Mouse (Mus musculus) adrenal gland, adult (tissue): ENCODE measurements around the gene Cln3.

Experiments
- DNase-seq, 2 experiments: peaks; one replicate each; pipeline ENCODE4 v3.0.0; 2022 to 2023; ENCODE audit warnings: low spot score in 1 of 2; ENCODE audit not compliant: inconsistent age in 2 of 2

Gene Cln3

DNA sequence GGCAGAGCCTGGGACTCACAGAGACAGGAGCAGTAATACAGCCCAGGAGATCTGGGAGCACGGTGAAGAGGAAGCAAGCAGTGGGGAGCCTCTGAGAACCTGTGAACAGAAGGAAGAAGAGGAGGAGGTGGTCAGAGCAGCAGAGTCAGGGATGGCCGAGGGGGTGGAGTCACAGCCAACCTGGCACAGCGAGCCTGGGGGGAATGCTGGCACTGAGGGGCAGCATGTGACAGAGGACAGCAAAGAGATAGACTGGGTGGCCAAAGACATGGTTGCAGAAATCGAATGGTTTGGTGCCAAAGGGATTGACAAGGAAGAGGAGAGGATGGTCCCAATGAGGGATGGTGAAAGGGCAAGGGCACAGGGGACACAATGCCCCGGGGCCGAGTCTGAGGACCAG lies at the start of gene Cln3:
Gene Cln3, minus strand, starts transcription at position 101 of the 400 bp plus-strand sequence.
- no peak for DNase-seq

DNA sequence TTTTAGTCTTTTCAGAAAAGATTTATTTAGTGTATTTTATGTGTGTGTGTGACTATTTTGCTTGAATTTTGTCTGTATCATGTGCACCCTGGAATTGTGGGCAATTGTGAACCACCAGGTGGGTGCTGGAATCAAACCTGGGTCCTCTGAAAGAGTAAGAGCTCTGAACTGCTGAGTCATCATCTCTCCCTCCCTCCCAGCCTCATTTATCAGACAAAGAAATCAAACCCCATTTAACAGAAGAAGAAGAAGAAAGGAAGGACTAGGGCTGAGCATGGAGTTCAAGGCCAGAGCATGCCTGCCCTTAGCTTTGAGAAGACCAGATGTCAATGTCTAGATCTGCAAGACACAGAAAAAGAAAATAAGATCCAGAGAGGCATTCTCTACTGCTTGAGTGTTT lies 49.8 kb upstream of the Cln3 start:
- no peak for DNase-seq

DNA sequence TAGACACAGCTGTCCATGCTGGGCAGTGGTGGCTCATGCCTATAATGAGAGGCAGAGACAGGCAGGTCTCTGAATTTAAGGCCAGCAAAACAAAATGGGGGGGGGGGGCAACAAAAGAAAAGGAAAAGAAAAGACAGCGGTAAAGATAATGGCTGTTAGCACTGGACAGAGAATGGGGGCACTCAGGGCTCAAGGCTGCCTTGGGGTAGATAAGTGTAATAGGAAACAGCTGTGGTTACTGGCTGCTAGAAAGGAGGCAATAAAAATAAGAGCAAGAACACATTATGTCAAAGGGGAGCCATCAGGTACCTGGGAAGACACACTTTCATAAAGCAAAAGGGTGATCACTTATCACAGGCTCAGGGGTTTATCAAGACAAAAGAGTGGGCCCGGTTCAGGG lies 46.9 kb upstream of the Cln3 start:
- no peak for DNase-seq

DNA sequence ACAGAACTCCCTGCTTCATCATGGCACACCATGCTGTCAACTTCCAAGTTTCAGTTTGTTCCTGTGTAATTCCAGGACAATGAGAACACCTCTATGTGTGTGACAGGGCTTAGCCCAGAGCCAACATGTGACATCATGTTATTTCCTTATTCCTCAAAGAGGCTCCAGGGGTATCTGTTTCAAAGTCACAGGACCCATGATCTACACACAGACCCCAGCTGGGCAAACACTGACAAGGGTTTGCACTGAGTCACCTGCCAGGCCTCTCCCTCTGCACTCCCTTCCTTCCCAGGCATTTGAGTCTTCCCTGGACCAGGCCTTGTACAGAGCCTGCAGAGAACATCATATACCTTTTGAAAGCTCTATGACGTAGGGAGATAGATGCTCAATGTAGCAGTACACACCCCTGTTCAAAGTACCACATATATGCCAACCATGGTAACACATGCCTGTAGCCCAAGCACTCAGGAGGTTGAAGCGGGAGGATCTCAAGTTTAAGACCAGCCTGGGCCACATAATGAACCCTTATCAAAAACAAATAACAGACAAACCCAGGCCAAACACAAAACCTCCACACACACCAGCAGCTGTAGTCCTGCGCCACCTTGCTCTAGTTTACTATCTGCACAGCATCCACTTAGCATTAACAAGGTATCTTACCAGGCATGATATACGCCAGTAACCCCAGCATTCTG lies 45.4 kb upstream of the Cln3 start, which contains the start of gene Nupr1:
Gene Nupr1, minus strand, starts transcription at position 38 of the 695 bp plus-strand sequence.
- DNase-seq: no peak

DNA sequence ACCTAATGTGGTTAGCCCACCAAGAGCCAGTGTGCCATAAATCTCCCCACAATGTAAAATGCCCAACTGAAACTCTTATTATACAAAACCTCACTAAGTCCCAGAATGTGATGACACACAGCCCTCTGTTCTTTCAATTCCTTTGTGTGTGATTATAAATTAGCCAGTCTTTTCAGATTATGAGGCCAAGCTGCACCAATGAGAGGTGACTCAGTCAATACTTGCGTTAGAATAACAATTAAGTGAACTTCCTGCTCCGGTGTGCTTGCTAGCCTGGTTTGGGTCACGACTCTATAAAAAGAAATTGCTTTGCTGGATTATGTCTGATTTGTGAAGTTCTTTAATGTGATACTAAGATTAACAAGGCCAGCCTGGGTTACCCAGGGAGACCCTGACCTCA lies 44.3 kb upstream of the Cln3 start:
- DNase-seq: no peak

DNA sequence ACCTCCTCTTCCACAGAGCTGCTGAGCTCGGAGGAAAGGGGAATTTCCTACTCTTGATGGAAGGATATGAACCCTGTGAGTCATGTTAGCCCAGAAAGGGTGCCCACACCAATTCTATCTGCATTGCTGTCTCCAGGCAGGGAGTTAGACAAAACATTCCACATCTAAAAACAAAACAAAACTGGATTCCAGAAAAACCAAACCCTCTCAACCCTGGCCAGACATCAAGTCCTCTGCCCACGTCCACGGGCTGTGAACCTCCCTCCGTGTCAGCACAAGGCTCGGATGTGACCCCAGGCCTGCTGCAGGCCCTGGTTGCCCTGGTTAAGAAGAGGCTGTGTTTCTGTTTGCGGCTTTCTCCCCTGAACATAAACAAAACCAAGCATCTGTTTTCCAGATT lies 42.5 kb upstream of the Cln3 start:
- no peak for DNase-seq

DNA sequence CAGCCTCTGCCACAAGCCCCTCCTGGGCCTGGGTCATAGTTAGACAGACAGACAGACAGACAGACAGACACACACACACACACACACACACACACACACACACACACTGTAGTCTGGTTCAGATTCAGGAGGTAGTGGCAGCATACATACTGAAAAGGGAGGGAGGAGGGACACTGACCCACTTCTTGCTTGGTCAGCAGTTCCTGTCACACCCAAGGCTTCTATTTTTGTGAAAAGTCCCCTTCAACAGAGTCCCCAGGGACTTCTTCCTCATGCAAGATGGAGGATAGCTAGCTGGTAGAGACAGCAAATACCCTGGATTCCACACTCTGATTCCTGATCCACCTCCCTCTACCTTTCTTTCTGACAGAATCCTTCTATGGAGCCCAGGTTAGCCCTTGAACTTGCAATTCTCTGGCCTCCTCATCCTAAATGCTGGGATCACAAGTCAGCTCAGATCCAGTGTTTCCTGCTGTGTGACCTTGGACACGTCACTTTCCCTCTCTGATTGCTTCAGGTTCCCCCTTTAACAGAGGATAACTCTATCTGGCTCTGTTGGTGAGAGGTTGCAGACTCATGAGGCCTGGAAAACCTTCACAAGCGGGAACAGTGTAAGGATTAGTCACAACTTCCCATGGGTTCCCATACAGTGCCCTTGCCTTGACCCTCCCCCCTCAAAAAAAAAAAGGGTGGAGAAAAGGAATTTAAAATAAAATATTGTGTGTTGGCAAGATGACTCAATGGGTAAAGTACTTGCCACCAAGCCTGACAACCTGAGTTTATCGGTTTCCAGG lies 40.4 kb upstream of the Cln3 start:
- DNase-seq: peak; percentile 29 to 73

DNA sequence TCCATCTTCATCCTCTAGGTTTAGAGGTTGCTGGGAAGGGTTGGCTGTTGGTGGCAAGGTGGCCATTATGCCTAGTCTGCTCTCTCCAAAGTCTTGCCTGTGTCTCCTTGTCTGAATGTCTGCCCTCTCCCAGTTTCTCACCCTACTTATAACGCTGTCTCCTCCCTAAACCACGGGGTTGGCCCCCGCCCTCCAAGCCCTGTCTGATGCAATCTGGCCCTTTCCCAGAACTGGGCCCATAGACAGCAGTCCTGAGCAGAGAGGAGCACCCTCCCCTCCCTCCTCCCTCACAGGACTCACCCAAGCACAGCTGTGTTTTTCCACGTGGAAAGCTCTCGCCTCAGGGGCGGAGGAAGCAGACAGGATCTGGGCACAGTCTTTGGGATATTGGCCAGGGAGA lies 39.8 kb upstream of the Cln3 start:
- DNase-seq: peak; percentile 74 to 90

DNA sequence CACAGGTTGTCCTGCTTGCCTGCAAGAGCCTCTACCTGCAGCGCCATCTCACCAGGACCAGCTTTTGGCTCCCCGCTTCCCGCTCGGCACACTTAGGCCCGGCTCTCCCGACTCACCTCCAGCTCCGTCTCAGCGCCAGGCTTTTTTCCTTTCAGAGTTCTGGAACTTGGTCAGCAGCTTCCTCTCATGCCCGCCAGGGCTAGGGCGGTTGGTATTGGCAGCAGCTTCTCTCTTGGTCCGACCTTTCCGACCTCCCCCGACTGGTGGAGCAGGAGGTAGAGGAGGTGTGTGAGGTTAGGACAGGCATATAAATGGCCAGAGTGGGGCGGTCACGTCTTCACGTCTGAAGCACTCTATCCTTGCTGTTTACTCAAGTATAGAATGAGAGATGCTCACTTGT lies 39.2 kb upstream of the Cln3 start:
- peak in 1 of 2 experiments; percentile 43 for DNase-seq

DNA sequence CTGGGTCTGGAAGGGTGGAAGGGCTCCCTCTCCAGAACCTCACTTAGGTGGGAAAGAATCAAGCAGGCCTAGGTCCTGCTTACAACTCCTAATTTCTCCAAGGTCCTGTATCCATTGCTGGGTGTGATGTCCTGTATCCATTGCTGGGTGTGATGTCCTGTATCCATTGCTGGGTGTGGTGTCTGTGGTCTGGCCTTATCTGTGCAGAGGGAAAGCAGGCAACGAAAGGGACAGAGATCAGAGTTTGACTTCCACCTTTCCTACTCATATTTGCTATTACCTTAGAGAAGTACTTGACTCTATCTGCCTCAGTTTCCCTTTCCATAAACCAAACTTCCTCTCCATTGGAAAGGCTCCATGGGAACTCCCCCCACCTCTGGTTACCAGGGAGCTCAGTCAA lies 37.8 kb upstream of the Cln3 start:
- no peak for DNase-seq

DNA sequence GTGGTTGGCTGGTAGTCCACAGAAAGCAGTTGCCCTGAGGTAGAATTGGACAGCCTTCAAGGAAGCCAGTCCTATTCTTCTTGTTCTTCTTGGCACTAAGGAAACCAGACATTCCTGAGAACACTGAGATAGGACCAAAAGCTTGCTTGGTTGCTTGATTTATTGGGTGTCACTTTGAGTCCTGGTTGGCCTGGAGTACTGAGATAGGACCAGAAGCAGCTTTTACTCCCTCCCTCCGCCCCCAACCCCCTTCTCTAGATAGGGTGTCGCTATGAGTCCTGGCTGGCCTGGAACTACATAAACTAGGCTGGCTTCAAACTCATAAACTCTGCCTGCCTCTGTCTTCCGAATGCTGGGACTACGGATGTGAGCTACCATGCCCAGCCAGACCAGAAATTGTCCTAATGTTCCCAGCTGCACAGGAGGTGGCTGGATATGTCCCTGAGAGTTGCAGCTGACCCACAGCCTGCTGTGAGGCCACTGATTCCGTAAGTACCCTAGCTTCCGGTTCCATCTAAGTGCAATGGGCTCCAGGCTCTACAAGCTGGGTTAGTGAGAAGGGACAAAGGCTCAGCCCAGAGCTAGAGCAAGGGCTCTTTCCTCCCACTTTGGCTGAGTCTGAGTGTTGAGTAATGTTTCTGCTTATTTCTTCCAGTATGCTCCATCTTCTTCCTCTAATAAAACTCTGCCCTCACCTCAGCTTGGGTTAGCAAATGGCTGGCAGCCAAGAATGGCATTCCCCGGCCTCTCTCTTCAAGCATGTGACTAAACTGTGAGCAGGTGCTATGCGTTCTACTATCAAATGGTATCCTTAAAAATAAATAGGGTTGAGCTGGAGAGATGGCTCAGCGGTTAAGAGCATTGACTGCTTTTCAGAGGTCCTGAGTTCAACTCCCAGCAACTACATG lies 36.1 kb upstream of the Cln3 start:
- peak in 1 of 2 experiments; percentile 29 for DNase-seq

DNA sequence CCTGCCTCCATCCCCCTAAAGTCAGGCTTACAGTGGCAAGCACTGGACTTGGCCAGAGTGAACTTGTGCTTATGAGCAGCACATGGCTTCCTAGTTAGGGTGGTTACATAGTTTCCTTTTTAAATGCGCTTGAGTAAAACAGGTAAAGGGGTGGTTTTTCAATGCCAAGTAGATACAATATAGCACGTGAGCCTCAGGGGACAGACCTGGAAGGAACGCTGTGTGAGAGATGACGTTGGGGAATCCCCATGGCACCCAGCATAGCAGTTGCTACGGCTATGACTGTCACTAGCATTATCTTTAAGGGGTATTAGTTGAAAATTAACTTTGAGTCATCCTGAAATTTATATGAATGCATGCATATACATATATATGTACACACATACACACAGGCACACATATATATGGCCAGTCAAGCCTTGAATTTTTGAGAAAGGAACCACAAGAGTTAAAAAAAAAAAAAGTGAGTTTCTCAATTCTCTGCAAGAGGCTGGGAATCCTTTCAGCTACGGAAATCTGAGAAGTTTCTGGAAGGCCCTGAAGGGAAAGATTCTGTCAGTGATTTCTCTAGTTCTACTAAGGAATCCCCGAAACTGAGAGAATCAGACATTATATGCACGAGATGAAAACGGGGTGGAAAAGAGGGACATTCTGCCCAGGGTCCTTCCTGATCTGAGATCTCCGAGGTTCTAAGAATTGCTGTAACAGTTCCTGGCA lies 34.1 kb upstream of the Cln3 start:
- no peak for DNase-seq

DNA sequence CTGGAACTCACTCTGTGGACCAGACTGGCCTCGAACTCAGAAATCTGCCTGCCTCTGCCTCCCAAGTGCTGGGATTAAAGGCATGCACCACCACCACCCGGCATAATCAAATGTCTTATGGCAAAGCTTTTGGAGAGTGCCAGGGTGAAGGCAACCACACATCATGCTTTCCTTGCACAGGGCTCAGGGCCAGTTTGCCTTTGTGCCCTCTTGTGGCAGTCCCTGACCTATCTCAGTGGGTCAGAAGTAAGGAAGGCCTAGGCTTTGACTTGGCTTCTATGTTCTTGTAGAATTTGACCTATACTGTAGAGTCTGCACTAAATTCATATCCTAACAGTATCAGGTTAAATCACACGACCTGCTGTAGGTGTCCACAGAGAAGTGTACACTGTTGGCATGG lies 31.1 kb upstream of the Cln3 start:
- DNase-seq: peak in 1 of 2 experiments; percentile 44

DNA sequence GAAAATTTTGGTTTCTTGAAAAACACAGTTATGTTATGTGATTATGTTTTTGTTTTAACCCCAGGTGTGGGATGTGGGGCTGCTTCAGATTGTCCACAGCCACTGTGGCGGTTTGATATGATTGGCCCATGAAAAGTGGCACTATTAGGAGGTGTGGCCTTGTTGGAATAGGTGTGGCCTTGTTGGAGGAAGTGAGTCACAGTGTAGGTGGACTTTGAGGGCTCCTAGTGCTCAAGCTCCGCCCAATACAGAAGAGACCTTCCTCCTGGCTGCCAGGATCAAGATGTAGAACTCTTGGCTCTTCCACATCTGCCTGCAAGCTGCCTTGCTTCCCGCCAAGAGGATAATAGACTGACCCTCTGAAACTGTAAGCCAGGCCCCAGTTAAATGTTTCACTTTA lies 27.1 kb upstream of the Cln3 start:
- DNase-seq: no peak

DNA sequence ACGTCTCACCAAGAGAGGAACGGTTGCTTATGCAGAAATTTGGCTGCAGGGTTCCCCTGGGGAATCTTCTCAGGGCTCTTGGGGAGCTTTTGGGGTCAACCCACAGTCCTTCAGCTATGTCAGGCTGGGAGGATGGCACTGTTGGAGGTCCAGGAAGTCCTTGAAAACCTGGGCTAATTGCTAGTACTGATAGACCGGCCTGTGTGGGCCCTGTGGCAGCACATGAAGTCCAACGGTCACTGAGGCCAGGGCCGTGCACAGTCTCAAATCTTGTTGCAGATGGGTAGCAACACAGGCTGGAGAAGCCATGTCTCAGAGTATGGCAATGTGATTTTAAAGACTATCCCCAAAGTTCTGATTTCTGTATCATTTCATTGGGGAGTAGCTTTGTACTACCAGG lies 22.2 kb upstream of the Cln3 start:
- DNase-seq: peak in 1 of 2 experiments; percentile 42

DNA sequence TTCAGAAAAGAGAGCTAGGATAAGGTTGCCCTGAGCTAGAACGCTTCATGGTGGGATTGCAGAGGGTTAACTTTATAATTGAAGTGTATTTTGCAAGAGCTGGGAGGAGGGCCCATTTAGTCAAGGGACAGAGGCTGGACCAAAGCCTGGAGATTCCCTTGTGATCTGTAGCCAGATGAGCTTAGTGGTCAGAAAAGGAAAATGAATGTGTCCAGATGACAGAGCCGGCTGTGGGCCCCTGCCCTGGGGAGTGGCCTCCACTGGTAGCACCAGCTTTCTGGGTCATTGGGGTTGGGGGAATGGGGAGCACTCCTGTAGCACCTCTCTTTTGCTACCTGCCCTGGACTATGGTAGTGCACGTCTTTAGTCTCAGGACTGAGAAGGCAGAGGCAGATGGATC lies 21.4 kb upstream of the Cln3 start:
- peak; percentile 35 to 77 for DNase-seq

DNA sequence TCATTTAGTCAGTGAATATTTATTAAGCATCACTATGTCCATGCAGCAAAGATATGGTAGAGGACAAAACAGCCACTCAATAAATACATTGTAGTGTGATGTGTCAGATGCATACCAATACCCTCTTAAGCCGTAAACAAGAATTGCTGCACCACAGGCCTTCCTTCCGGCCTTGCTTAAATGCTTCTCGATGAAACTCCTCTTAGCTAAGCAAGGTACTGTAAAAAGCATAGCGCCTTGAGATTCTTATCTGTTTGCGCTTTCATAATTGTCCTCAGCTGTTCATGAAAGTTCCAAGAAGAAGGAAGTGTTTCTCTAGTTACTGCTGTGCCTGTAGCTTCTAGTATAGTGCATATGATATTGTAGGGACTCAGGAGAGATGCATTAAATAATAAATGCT lies 21.0 kb upstream of the Cln3 start:
- DNase-seq: no peak

DNA sequence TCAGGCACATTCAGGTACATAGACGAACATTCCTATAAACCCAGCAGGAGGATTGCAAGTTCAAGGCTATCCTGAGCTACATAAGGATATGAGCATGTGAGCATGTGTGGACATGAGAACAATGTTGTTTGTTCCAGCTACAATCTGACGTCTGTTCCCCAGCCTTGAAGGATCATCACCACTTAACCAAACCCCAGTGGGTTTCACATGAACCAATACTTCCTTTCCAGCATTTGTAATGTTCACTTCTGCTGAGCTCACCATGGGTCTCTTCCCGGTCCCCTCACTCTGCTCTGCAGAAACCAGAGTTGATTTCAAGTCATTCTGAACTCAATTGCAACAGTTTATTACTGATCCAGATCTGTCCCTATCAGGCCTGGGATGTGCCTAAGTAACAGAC lies 17.0 kb upstream of the Cln3 start:
- DNase-seq: no peak

DNA sequence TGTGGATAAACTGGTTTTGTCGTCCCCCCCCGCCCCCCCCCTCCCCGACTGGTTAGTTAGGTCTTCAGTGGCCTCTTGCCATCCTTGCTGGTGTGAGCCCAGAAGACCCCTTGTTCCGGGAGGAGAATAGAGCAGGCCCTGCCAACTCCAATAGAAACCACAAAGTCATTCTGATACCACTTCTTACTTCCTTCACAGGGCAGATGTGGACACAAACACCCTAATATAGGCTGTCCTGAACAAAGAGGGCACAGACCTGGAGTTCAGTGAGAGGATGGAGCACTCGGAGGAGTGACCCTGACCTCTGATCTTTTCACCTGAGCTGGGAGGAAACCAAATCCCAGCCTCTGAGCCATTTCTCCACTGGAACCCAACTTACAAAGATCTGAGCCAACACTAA lies 16.3 kb upstream of the Cln3 start:
- no peak for DNase-seq

DNA sequence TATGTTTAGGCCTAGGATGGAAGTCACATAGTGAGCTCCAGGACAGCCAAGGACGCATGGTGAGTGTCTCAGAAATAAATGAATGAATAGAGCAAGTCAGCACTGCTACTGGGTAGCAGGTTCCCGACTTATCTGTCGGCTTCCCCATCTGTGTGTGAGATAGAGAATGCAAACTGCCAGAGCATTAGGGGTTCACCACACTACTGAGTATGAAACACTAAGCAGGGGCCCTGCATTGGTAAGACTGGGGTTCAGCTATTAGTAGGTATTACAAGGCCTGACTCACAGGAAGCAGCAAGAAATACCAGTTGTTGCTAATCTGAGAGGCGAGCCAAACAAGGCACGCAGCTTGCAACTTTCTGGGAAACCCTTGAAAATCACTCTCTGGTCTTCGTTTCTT lies 13.3 kb upstream of the Cln3 start:
- peak in 1 of 2 experiments; percentile 43 for DNase-seq

DNA sequence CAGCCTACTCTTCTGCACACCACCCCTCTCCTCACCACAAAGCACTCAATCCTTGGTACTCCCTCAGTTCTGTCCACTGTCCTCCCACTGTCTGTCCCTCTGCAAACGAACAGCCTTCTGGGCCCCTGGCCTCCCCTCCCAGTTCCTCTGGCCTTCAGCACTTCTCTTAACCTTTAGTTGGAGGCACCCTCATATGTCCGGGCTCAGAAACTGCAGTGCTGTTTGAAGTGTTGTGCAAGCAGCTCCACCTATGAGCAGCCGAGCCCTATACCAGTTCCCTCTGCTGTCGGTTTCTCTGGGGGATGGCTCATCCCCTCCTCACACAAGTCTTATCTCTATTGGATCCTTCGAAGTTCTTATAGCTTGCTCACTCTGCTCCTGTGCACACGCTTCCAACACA lies 10.8 kb upstream of the Cln3 start:
- DNase-seq: no peak
